Mouse (Mus musculus) embryo, embryonic 11 days (tissue): Measurements from ENCODE around the gene Eif3k.
"Not testable (repeated sequence)": the region's sequence is repeated elsewhere in the genome, so short reads cannot be mapped to it uniquely, and the experiment has no call there.

Experiments used
- DNase-seq: peaks from one replicate; pipeline ENCODE4 v3.0.0-alpha.2; 2015

Gene Eif3k

GRCm38 (mm10) chr7:28984452-28984851, 2.8 kb upstream of the Eif3k start:
- DNase-seq = no peak

DNA sequence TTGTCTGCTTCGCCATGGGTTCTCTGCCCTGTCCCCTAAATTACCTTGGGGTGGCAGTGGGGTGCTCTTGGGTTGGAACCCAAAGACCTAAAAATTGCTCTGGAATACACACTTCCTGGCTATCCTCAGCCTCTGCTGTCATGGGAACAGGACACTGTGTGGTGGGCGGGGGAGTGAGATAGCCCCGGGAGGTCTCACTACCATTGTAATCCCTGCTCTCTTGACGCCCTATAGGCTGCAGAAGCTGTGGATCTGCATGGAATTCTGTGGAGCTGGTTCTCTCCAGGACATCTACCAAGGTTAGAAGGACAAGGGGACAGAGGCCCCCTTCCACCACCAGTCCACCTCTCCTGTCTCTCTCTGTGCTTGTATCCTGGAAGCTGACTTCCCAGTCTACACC, 2.2 kb upstream of the Eif3k start:
- DNase-seq = no peak

DNA sequence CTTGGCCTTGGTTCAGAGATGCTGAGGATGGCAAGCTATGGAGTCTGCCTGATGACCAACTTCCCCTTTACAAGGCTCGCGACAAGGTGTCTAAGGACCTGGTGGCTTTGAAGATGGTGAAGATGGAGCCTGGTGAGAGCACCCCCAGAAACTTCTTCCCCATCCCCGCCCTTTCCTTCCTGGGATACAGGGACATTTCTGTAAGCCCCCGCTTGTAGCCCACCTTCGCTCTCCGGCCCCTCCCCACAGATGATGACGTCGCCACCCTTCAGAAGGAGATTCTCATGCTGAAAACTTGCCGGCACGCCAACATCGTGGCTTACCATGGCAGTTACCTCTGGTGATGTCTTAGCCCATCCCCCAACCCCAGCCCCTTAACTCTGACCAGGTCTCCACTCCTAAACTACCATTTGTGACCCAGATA, 1.5 kb upstream of the Eif3k start:
- DNase-seq = no peak

GRCm38 (mm10) chr7:28982274-28983013, 780 bp upstream of the Eif3k start:
- DNase-seq = no peak

DNA sequence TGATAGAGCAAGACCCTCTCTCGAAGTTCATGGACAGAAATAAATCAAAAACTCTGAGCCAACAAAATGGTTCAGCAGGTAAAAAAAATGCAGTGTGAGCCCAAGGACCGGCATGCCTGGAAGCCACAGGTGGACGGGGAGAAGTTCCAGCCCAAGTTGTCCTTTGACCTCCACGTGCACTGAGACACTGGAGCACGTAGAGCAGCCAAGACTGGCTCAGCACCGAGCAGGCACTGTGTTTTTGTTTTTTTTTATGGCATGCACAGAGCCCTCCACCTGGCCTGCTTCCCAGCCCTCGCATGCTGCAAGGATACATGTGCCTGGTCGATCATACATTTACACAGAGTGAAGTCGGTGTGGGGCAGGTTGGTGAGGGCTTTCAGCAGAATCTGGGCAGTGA, 4.1 kb downstream of the Eif3k start:
- no peak for DNase-seq

DNA sequence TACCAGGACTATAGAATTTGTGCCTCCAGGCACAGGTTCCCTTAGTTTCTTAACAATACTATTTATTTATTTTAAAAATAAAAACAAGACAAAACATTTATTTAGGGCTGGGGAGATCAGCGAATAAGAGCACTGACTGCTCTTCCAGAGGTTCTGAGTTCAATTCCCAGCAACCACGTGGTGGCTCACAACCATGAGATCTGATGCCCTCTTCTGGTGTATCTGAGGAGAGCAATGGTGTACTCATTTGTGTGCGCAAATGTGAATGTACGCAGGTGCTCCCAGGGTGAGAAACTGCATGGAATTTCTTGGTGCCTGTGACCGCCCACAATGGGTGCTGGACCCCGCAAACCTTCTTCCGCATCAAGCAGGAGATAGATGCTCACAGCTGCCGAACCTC, 8.6 kb downstream of the Eif3k start:
- DNase-seq = no peak

GRCm38 (mm10) chr7:28972542-28972985, 9.1 kb downstream of the Eif3k start:
- peak; percentile 83 for DNase-seq

DNA sequence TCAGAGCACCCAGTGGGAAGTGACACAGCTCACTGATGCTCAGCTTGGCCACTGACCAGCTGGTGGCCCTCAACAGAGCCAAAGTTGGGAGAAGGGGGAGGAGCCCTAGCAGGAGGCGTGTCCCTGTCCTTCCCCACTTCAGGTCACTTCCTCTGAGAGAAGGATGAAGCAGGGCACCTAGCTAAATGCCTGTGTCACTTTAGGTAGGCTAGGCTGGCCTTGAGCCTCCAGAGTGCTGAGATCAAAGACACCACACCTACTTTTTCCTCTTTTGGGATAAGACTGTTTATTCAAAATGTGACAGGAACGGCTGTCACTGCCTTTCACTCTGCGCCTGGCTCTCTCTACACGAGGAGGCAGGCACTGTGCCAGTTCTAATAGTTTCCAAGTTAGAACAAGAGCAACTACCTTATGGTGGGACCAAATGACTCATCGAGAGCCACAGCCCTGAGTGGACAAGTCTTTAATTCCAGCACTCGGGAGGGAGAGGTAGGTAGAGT, 9.8 kb downstream of the Eif3k start:
- DNase-seq = no peak

DNA sequence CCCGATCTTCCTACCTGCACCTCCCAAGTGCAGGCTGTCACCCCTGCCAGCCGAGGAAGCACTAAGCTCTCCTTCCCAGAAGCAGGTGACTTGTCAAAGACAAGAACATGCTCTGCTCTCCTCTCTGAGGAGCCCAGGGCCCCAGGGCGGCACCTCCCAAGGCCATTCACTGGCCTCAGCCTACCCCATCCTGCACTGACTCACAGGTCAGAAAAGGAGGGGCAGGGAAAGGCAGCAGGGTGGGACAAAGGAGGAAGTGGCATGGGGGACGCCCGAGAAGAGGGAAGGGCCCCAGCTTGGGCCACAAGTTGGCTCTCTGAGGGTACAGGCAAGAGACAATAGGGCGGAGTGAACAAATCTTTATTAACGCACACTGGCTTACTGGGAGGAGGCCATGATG, 10.6 kb downstream of the Eif3k start:
- no peak for DNase-seq

DNA sequence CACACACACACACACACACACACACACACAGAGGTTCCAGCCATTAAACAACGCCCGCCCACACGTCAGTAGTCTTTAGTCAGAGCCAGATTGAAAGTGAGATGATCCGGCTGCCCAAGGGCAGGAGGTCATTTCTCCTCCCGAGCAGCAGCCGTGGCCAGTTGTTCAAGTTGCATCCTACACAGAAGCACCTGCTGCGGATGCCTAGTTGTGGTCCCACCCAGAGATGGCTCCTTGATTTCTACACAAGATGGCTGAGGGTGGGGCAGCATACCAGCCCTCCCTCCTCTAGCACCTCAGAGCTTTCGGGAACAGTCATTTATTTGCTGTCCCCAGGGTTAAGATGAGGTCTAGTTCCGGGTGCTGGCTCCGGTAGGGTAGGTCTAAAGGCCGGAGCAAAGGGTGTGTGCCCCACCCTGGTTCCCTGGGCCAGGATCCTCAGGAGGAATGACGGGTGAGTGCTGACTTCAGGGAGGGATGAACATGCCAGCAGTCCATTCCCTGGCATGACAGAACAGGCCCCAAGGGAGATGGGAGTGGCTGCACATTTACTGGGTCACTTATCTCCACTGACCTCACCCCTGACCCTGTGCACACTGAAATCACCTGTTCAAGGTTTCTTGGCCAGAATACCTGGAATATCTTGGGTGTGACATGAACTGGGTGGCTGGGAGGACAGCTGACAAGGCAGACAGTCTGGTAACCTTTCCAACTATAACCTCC, 11.8 kb downstream of the Eif3k start:
- DNase-seq = no peak

- no peak for DNase-seq
These were observed 12.4 kb downstream of the Eif3k start for GRCm38 (mm10) chr7:28969271-28969670.

GRCm38 (mm10) chr7:28968120-28968519, 13.5 kb downstream of the Eif3k start:
- not testable (repeated sequence) for DNase-seq

GRCm38 (mm10) chr7:28966751-28967505, 14.7 kb downstream of the Eif3k start:
- no peak for DNase-seq

DNA sequence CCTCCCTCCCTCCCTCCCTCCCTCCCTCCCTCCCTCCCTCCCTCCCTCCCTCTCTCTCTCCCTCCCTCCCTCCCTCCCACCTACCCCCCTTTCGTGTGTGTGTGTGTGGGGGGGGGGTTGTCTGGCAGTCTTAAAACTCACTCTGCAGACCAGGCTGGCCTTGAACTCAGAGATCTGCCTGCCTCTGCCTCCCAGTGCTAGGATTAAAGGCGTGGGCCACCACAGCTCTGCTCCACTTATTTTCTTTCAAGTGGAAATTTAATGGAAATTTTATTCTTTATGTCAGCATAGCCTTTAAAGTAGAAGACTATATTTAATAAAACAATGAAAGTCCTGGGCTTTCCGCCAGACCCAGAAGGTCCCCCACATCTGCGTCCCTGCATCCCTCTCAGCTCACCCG, 15.5 kb downstream of the Eif3k start:
- DNase-seq = no peak

- DNase-seq = no peak
These were observed 16.3 kb downstream of the Eif3k start for GRCm38 (mm10) chr7:28965346-28965840.

DNA sequence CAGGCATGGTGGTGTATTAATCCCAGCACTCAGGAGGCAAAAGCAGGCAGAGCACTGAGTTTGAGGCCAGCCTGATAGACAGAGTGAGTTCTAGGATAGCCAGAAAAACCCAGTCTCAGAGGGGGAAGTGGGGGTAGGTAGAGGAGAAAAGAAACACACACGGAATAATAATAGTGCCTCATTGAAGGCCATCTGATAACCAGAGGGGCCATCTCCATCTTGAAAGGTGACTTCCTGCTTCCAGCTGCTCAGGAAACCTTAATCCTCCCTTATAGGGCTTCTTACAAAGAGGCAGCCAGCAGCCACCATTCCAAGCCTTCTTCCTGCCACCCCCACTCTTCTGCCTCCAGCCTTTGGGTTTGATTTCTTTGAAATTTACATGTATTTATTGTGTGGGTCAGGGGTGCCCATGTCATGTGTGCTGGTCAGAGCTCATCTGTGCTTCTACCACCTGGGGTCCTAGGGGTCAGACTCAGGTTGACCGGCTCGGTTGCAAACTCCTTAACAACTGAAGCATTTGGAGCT, 18.2 kb downstream of the Eif3k start:
- no peak for DNase-seq

- DNase-seq = peak; percentile 100
These were observed 19.6 kb downstream of the Eif3k start, which contains the start of gene Actn4 for GRCm38 (mm10) chr7:28961927-28962670. Gene Actn4, minus strand, starts transcription at chr7:28962340.

GRCm38 (mm10) chr7:28961584-28961926, 20.1 kb downstream of the Eif3k start:
- DNase-seq = no peak

GRCm38 (mm10) chr7:28960354-28961046, 21.2 kb downstream of the Eif3k start:
- DNase-seq = no peak

GRCm38 (mm10) chr7:28959505-28960045, 22.1 kb downstream of the Eif3k start:
- DNase-seq = no peak

DNA sequence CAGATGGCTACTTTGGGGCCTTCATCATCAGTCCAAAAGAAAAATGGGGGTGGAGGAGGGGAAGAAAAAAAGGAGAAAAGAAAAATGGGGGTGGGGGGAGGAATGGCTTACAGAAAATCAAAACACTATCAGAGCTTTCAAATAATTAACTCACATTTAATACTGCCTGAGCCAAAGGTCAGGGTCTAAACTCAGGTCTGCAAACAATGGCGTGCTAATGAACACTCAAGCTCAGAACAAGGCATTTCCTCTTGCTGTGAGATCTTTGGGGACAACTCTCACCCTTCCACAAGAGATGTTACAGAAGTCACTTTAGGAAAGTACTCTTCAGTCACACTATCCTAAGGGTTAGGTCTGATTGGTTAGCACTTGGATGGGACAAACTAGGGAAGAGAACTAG, 22.9 kb downstream of the Eif3k start:
- no peak for DNase-seq
